Mouse (Mus musculus) midbrain, embryonic 14.5 days (tissue): ENCODE results near the gene Vps26c. TPM values are rescaled to one million over a fixed set of nuclear protein-coding genes. Genes with fewer than 3 reads are reported as not detected.

ENCODE experiments used
- ATAC-seq: fragments of 200-750 bp; cut with Nextera tagmentation; 2 replicates; pipeline ENCODE4 v1.8.0; 2017; ENCODE audit warnings: moderate number of reproducible peaks, moderate library complexity; ENCODE audit not compliant: low FRiP score, low TSS enrichment
- DNase-seq: peaks from one replicate; pipeline ENCODE4 v3.0.0-alpha.2; 2015
- H3K27ac ChIP-seq: fragments of 300-500 bp; sonication (generic); replicated peaks from 2 replicates; pipeline ENCODE4 v1.5.1; 2014; ENCODE audit warnings: mild to moderate bottlenecking, low read depth, low read length, moderate library complexity
- H3K27me3 ChIP-seq: fragments of 300-500 bp; sonication (generic); 2 replicates; pipeline ENCODE4 v1.6.1; 2014; ENCODE audit warnings: low read length, control low read depth, mixed read lengths; ENCODE audit not compliant: control insufficient read depth, insufficient read depth
- H3K36me3 ChIP-seq: fragments of 300-500 bp; sonication (generic); 2 replicates; pipeline ENCODE4 v1.6.1; 2014; ENCODE audit warnings: low read length, control low read depth; ENCODE audit not compliant: control insufficient read depth, insufficient read depth
- H3K4me1 ChIP-seq: fragments of 300-500 bp; sonication (generic); 2 replicates; pipeline ENCODE4 v1.6.1; 2014; ENCODE audit warnings: mild to moderate bottlenecking, antibody characterized with exemption, low read length, control low read depth; ENCODE audit not compliant: control insufficient read depth, insufficient read depth
- H3K4me2 ChIP-seq: fragments of 300-500 bp; sonication (generic); 2 replicates; pipeline ENCODE4 v1.6.1; 2014; ENCODE audit warnings: mild to moderate bottlenecking, low read length, moderate library complexity
- H3K4me3 ChIP-seq: fragments of 300-500 bp; sonication (generic); replicated peaks from 2 replicates; pipeline ENCODE4 v1.5.1; 2014; ENCODE audit warnings: low read depth, low read length
- H3K9ac ChIP-seq: fragments of 300-500 bp; sonication (generic); replicated peaks from 2 replicates; pipeline ENCODE4 v1.6.1; 2014; ENCODE audit warnings: mild to moderate bottlenecking, low read length, moderate library complexity
- H3K9me3 ChIP-seq: fragments of 300-500 bp; sonication (generic); 2 replicates; pipeline ENCODE4 v1.6.1; 2016; ENCODE audit warnings: low read length, control low read depth, mixed read lengths; ENCODE audit not compliant: control insufficient read depth
- WGBS: fragments of 180-500 bp; shearing (Covaris S2); extraction: QIAGEN DNeasy Blood & Tissue Kit; methylation state at CpG from one replicate; pipeline ENCODE4 v1.1.7; 2014; 5-methylcytosine and 5-hydroxymethylcytosine counted together
- polyA plus RNA-seq: library from polyadenylated mRNA; unstranded; fragments of >200 nt; fragmentation: Nextera tagmentation; extraction: Ambion mirVana; gene quantifications from 2 replicates; pipeline ENCODE4 v1.2.1, GENCODE M21; 2014

Gene Vps26c
- polyA plus RNA-seq, 1 experiment from 2014 or later, result 73.7 TPM

DNA sequence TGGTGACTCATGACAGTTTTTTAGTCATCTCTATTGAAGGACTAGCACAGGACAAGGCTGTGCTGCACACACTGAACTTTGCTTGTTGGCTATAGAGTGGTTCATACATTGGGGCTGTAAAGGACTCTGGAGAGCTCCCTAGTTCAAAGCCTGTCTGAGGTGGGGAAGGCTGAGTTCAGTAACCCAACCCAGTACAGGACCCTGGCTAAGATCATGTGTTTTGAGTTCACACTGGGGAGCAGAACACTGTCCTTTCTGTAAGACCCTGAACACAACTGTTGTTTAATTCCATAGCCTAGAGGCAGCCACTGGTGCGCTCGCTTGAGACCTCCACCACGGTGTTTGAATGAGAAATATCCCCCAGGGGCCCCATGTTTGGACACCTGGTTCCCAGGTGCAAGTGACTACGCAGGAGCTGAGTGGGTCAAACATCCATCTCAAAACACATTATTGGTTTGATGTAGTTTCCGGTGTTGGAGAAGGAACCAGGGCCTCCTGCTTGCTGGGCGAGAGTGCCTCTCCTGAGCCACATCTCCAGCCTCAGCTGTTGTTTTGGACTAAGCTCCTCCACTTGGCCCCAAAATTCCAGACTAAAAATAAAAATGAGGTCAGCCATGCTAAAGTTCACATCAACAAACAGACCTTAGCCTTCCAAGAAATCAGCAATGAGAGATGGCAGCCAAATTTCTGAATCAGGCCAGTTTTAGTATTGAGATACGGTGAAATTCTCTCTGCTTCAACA is 10.0 kb upstream of the Vps26c start:
- H3K4me3 ChIP-seq, result no peak overlapping the region
- no peak for ATAC-seq
- H3K9me3 ChIP-seq, result no peaks in the 10 kb centered on the region
- H3K4me2 ChIP-seq, result no peak overlapping the region
- no peaks in the 10 kb centered on the region for H3K4me1 ChIP-seq
- 92% methylated on average over 7 of the region's 7 CpGs for WGBS
- no peaks in the 10 kb centered on the region for H3K36me3 ChIP-seq
- no peaks in the 10 kb centered on the region for H3K27me3 ChIP-seq
- H3K27ac ChIP-seq, result no peak overlapping the region
- H3K9ac ChIP-seq, result no peak overlapping the region
- DNase-seq, result no peak

DNA sequence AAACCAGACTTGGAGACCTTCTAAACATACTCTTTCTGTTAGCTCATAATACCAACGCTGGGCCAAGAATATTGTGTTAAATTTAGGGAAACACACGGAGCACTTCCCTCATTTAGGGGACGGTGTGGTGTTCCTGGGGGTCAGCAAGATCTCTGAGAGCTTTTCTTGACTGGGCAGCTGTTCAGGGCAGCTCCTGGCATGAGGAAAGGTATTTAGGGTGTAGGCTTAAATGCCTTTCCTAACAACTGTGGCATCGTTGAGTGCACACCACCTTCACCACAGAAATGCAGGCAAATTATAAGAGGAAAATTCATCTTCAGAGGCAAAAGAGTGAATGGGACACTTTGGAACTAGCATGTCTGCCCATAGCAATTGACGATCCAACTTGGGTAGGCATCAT is 9.1 kb upstream of the Vps26c start:
- no peak overlapping the region for H3K9ac ChIP-seq
- H3K9me3 ChIP-seq, result no peaks in the 10 kb centered on the region
- no peaks in the 10 kb centered on the region for H3K27me3 ChIP-seq
- no peak overlapping the region for H3K27ac ChIP-seq
- no peak overlapping the region for H3K4me3 ChIP-seq
- WGBS, result 92% methylated on average over 5 of the region's 5 CpGs
- no peaks in the 10 kb centered on the region for H3K4me1 ChIP-seq
- DNase-seq, result no peak
- no peaks in the 10 kb centered on the region for H3K36me3 ChIP-seq
- no peak overlapping the region for H3K4me2 ChIP-seq
- no peak for ATAC-seq

DNA sequence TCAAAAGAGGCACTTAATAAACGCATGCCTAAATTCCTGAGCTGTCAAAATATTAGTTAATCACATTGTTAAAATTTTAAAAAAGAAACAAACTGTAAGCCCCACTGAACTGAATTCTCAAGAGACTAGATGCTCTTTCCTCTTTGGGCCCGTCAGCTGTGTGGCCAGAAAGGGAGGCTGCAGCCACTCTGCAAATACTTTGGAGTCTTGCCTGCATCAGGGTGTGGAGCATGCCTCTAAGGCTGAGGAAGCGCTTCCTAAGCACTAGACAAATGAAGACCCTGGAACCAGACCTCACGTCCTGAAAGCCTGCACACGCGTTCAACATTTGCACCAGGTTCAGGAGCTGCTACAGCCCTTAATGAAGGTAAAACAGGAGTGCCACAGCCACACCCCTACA is 7.0 kb upstream of the Vps26c start:
- H3K27me3 ChIP-seq, result no peaks in the 10 kb centered on the region
- H3K9ac ChIP-seq, result no peak overlapping the region
- H3K27ac ChIP-seq, result no peak overlapping the region
- no peaks in the 10 kb centered on the region for H3K9me3 ChIP-seq
- no peaks in the 10 kb centered on the region for H3K4me1 ChIP-seq
- H3K4me3 ChIP-seq, result no peak overlapping the region
- H3K36me3 ChIP-seq, result no peaks in the 10 kb centered on the region
- no peak for DNase-seq
- no peak for ATAC-seq
- WGBS, result 80% methylated on average over 6 of the region's 6 CpGs
- no peak overlapping the region for H3K4me2 ChIP-seq

DNA sequence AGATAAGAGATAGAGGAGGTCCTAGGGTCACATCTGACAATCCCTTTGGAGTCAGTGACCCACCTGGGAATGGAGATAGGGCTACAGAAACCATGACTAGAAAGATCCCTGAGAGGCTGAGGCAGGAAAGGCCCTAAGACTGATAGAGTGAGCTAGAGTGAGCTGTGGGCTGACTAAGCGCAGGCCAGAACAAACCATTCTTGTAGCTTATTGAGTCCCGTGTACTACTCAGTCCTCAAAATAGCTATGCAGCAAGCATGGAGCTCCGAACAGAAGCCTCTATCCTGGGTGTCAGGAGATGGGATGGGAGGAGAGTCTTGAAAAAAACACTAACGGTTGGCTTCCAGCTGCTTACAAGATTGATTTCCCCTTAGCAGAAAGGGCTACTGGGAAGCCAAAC is 4.6 kb upstream of the Vps26c start:
- 92% methylated on average over 4 of the region's 4 CpGs for WGBS
- H3K9me3 ChIP-seq, result no peaks in the 10 kb centered on the region
- ATAC-seq, result no peak
- H3K27ac ChIP-seq, result no peak overlapping the region
- H3K4me1 ChIP-seq, result peaks cover 8% of the 10 kb centered on the region; the same call in 1 of the 2 replicates
- DNase-seq, result no peak
- no peaks in the 10 kb centered on the region for H3K27me3 ChIP-seq
- no peaks in the 10 kb centered on the region for H3K36me3 ChIP-seq
- H3K9ac ChIP-seq, result no peak overlapping the region
- no peak overlapping the region for H3K4me3 ChIP-seq
- H3K4me2 ChIP-seq, result no peak overlapping the region

DNA sequence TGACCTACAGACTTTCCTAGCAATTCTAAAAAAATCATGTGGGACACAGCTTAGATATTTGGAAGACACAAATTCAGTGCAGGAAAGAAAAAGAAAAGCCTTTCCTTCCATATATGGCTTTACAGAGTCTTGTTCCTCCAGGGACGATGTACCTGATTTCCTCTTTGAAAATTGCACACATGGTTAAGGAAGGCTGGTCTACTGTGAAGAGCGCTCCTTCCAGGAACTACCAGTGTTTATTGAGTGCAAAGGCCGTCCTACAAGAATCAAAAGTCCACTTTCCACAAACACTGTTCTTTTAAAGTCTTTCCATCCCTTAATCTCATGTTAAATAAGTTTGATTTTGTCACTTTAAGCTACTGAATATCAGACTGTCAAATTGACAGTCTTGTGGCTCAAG is 916 bp upstream of the Vps26c start:
- Histone ChIP-seq H3K27me3 (no peaks in the 10 kb centered on the region), H3K27ac (peak overlapping the region; percentile 95; the same call in 1 of the 2 replicates), H3K4me3 (peak overlapping the region; percentile 79), H3K36me3 (no peaks in the 10 kb centered on the region), H3K9me3 (no peaks in the 10 kb centered on the region), H3K4me2 (peak overlapping the region; percentile 76), H3K9ac (peak overlapping the region; percentile 75), H3K4me1 (peaks cover 14% of the 10 kb centered on the region)
- no peak for DNase-seq
- WGBS, result 69% methylated on average over 3 of the region's 3 CpGs
- ATAC-seq, result no peak

DNA sequence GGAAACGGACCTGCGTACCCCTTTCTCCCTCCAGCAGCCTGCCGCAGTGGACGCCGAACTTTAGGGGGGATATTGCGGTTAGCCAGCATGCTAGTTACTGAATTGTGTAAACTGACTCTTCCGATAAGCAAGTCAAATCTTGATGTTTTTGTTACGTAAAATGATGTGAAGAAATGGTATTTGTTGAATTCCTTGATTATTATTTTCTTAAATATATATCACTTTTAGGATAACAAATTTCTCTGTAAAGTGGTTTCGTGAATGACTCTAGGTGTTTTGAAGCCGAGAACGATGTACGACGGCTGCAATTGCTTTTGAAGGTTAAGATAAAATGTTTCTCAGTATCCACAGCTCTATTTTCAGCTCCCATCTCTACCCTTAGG is 513 bp upstream of the Vps26c start:
- WGBS, result 9% methylated on average over 13 of the region's 13 CpGs
- ATAC-seq (no peak), DNase-seq (no peak)

DNA sequence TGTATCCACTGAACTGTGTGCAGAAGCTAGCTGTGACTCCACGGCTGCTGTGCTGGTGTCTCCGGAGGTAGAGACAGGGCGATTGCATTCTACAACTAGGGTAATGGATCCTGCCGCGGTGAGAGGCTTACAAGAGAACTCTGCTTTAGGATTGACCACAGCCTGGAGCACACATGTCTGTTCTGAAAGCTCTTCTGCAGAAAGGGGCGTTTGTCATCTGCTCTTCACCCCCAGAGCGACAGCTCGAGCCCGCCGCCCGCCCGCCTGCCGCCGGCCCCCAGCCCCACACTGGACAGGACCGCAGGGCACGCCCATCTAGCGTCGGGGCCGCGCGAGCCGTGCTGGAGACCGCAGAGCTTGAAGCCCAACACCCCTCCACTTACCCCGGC is 681 bp downstream of the Vps26c start:
- DNase-seq, result peak; percentile 62
- peak; percentile 12; the same call in 1 of the 2 replicates for ATAC-seq
- Histone ChIP-seq H3K4me2 (peak overlapping the region; percentile 76), H3K9me3 (no peaks in the 10 kb centered on the region), H3K27ac (peak overlapping the region; percentile 95), H3K9ac (peak overlapping the region; percentile 75), H3K4me1 (peaks cover 14% of the 10 kb centered on the region), H3K4me3 (peak overlapping the region; percentile 79), H3K36me3 (no peaks in the 10 kb centered on the region), H3K27me3 (no peaks in the 10 kb centered on the region)
- WGBS, result 0% methylated on average over 24 of the region's 24 CpGs

More for the DNA sequence above, 513 bp upstream of the Vps26c start:
- H3K9me3 ChIP-seq, result no peaks in the 10 kb centered on the region
- H3K9ac ChIP-seq, result peak overlapping the region; percentile 75
- H3K27me3 ChIP-seq, result no peaks in the 10 kb centered on the region
- no peaks in the 10 kb centered on the region for H3K36me3 ChIP-seq
- H3K4me3 ChIP-seq, result peak overlapping the region; percentile 79
- peak overlapping the region; percentile 95 for H3K27ac ChIP-seq
- H3K4me2 ChIP-seq, result peak overlapping the region; percentile 76
- peaks cover 14% of the 10 kb centered on the region for H3K4me1 ChIP-seq

DNA sequence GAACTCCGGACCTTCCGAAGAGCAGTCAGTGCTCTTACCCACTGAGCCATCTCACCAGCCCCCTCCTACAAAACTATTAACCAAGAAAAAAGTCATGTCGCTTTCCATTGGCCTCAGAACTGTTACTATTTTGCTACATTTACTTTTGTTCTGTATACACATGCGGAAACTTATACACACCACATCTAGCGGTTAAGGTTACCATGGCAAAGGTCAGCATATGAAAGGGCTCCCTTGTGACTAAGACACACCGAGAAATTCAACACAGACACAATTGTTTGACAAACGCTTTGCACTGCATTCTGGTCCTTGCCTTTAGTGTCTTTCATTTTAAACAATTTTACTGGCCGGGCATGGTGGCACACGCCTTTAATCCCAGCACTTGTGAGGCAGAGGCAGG is 1.9 kb downstream of the Vps26c start:
- H3K4me2 ChIP-seq, result no peak overlapping the region; the same call in 1 of the 2 replicates
- WGBS, result 79% methylated on average over 9 of the region's 9 CpGs
- DNase-seq (no peak), ATAC-seq (no peak)
- no peak overlapping the region for H3K9ac ChIP-seq
- H3K9me3 ChIP-seq, result no peaks in the 10 kb centered on the region
- no peak overlapping the region for H3K4me3 ChIP-seq
- no peaks in the 10 kb centered on the region for H3K36me3 ChIP-seq
- H3K27ac ChIP-seq, result no peak overlapping the region
- peaks cover 14% of the 10 kb centered on the region for H3K4me1 ChIP-seq
- H3K27me3 ChIP-seq, result no peaks in the 10 kb centered on the region
